Mouse (Mus musculus): ENCODE data around the gene Fam129a.

Gene Fam129a

DNA sequence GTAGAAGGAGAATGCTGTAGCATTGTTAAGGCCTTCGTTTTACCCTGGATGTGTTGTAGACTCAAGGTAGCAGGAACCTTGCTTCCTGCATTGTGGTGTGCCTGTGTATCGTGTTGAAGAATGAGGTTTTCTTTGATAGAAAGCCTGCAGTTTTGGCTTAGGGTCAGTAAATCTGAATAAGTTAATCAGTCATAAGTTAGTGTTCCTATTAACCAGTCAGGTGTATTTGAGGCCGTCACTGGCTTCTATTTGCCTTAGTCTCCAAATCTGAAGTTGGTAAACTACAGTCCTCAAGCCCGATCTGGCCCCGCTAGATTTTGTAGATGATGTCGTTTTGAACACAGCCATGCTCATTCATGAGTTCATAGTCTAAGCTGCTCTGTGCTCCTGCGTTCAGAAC lies 125.8 kb downstream of the Fam129a start:
- DNase-seq (ENCODE audit: low spot score in 2 of 2): no peak

DNA sequence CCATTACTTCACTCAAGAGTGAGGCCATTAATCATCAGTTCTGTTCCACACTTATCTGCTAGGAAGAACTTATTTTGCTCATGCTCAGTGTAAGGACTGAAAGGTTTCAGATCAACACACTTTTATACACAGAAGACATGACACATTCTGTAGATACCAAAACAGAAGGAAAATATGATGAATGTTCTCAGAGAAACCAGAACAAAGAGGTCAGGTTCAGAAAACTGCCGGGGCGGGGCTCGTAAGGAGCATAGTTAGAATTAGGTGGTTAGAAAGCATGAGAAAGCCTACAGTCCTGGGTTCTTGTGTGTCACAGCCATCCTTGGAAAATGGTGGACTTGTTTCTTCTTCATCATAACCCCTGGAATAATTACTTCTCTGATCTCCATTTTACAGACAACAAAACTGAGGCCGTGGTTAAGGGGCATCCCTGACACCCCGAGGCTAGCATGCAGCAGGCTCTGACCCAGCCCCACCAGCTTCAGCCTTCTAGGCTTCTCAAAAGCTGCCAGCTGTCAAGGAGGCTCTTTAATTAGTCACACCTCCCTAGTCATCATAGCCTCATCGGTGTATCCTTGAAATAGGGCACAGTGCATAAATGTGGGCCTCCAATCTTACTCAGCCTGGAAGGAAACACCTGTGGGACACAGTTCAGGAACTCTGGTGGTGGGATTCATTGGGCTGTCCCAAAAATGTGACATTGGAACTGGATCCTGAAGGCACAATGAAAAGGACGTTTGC lies 127.1 kb downstream of the Fam129a start:
- DNase-seq (ENCODE audit: low spot score in 2 of 2): no peak

DNA sequence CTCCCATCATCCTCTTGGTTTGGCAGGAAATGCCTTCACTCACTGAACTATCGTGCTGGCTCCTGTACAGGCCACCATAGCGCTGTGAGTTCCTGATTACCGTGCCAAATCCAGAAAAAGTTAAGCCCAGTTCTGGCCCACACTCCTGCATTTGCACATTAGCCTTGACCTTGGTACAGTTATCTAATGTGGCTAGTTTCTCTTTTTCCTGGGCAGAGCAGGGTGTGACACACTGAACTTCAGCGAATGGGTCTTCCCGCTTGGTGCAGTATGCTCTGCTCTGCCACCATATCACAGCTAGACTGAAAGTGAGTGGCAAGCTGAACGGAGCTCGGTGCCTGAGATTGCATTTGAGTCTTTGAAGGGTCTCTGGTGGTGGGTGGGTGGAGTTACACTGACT lies 128.4 kb downstream of the Fam129a start:
- no peak for DNase-seq (ENCODE audit: low spot score in 2 of 2)

DNA sequence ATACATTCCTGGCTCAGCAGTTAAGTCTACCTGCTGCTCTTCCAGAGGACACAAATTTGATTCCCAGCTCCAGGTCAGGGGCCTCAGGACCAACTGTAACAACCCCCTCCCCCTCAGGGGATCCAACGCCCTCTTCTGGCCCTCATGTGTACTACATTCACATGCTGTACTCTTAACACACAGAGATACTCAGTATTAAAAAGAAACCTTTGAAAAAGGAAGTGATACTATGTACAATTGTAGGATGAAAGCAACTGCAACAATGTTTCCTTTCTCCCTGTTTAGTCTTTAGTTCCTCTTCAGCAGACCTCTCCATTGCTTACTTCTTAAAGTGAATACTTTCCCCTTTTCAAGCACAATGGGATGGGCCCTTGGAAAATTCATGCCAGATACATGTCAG lies 131.8 kb downstream of the Fam129a start:
- no peak for DNase-seq (ENCODE audit: low spot score in 2 of 2)

DNA sequence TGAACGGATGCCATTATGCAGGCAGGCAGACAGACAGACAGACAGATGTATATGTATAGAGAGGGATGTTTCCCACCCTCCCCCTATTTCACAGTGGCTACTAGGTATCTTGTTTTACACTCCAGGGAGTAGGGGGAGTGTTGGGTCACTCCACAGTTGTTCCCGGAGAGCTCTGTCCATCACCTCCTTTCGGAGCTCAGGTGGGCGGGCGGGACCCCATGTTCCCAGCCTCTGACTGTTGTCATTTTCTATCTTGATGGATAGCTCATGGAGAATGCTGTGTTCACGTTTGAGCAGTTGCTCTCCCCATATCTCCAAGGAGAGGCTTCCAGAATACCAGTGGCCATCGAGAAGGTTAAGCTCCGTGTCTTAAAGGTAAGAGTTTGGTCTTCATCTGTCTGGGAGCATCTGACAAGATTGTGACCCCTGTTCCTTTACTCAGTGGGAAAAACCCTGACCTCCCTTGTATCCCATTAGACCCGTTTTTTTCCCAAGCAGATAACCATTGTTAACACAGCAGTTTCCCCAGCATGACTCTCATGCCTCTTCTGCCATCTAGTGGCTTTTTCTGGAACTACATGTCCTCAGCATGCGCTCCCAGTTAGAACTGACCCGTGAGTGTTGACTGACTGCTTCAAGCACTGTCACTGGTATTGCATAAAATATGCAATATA lies 134.9 kb downstream of the Fam129a start:
- peak; percentile 66 to 79 for DNase-seq (ENCODE audit: low spot score in 2 of 2)

DNA sequence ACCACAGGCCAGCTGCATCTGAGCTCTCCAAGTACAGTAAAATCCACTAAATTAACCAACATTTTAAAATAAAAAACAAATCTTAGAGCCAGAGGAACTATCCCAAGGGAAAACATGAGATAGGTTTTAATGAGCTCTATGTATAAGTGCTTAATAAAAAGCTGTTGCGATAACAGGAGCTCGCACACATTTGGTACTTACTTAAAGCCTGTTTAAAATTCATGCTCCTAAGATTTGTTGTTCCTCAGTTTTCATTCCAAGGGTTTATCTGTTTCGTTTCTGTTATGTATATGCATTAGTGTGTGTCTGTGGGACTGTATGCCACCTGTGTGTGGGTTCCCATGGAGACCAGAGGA lies 135.4 kb downstream of the Fam129a start:
- no peak for DNase-seq (ENCODE audit: low spot score in 2 of 2)

DNA sequence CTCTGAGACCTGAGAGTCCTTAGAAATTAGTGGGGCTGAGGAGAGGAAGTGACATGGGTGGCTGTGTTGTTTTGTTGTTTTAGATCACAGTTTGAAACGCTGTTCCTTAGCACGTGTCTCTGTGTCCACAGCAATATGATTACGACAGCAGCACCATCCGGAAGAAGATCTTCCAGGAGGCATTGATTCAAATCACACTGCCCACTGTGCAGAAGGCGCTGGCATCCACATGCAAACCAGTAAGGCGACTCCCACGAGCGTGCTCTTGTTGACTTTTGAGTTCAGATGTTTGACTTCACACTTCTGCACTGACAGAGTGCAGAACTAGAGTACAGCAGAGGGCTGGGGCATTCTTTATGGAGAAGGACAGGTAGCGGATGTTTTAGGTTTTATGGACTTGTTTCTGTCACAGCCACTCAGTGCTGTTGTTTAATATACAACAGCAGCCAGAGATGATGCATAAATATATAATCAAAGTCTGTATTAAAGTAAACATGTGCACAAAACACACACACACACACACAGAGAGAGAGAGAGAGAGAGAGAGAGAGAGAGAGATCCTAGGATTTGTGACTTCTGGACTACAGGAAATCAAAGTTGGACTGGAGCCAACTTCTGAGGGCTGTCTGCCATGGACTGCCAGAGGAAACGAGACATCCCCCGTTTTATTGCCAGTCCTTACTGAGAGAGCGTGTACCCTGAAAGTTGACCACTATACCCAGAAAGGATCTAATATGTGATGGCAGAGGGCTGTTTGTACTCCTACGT lies 138.2 kb downstream of the Fam129a start:
- DNase-seq (ENCODE audit: low spot score in 2 of 2): no peak

DNA sequence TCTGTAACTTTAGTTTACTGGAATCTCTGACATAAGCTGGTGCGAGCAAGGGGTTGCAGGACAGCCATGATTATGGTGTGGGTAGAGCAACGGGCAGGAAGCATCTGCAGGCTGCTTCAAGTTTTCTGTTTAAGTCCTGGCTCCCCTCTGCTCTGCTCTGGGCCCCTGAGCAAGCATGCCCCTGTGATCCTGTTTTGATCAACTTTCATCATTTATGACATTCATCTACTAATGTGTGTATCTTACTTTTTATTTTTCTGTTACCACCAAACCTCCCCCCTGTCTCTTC lies 138.7 kb downstream of the Fam129a start:
- DNase-seq (ENCODE audit: low spot score in 2 of 2): no peak

DNA sequence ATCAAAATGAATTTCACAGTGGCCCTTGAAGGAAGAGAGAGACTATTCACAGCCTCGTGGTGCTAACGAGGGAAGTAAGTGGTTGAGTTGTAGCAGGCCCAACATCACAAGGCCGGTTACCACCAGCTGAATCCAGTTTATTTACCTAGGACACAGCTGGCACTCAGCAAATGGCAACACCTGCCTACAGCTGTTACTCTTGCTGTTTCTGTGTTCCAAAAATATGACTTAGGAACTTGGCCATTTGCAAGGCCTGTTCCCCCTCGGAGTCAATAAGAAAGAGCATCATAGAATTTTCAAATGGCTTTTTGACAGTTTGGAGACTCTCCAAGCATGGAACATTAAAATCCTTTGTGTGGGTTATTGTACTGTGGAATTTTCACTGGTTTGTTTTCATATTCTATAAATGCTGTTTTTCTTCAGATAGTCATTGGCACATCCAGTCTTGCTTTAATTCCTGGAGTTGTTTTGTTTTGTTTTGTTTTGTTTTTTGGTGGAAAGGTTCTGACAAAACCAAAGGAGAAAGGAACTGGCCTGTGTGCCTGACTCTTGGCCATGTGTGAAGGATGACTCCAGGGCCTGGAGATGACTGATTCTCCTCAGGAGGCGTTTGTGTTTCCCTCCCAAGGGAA lies 139.6 kb downstream of the Fam129a start:
- no peak for DNase-seq (ENCODE audit: low spot score in 2 of 2)

DNA sequence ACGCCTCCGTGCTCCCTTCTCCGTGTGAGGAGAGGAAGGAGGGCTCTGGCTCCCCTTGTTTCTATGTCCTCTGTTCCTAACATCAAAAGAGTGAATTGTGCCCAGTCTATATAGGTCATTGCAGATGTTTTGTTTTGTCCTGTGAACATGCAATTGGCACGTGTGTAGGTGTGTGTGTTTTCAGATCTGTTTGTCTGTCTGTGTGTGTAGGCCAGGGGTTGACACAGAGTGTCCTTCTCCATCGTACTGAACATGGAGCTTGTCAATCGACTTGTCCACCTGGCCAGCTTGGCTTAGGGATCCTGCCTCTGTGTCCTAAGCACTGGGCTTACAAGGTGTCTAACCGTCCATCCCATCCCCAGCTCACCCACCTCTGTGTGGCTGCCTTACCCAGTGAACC lies 140.1 kb downstream of the Fam129a start:
- no peak for DNase-seq (ENCODE audit: low spot score in 2 of 2)

DNA sequence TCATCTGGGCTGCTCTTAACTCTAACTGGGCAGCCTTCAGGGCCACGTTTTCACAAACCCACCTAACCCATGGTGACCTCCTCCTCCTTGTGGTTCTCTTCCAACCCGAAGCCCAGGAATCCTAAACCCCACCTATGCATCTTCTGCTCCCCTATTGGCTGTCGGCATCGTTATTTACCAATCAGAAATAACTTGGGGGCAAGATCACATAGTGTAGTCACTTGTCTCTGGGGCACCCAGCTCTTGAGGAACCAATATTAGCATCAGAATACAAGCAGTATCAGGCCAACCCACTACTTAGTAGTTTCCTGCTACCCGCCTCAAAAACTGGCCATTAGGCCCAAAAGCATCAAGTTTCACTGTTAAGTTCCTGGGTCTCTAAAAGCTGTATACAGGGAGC lies 141.7 kb downstream of the Fam129a start:
- DNase-seq (ENCODE audit: low spot score in 2 of 2): no peak

DNA sequence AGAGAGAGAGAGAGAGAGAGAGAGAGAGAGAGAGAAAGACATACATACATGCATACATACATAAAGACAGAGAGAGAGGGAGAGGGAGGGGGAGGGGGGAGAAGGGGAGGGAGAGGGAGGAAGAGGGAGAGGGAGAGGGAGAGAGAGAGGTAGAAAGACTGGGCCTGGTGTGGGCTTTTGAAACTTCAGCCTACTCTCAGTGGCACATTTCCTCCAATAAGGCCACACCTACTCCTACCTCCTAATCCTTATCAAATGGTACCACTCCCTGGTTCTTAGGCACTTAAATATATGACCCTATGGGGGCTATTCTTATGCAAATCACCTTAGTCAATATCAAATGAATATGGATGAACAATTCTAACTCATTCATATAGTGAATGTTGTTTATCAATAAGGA lies 142.6 kb downstream of the Fam129a start:
- DNase-seq (ENCODE audit: low spot score in 2 of 2): no peak

DNA sequence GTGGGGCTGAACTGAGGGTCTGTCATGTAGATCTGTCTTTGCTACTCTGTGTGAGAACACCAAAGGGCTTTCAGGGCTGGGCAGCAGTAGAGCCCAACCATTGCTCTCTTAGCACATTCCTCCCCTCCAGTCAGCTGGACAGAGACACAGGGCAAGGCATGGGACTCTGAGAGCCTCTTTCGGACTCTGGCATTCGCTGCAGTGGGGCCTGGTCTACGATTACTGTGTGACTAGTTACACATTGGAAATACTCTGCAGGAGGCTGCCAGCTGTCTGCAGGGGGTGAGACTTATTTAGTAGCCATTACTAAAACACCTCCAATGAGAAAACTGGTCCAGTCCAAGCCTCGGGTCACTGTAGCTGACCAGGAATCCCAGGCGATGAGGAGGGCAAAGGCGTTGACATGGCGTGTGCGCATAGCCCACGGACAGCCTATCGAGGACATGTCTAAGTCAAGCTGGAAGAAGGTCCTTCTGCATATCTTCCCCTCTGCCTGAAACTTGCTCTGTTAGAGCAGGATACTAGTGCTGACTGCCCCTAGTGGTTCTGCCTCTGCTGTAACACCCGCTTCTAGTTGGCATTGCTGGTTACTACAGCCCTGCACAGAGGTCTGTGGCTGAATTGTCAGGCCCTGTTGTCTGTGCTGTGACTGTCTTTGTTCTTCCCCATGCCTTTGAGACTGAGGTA lies 145.2 kb downstream of the Fam129a start:
- peak in 1 of 2 experiments; percentile 28 for DNase-seq (ENCODE audit: low spot score in 2 of 2)

DNA sequence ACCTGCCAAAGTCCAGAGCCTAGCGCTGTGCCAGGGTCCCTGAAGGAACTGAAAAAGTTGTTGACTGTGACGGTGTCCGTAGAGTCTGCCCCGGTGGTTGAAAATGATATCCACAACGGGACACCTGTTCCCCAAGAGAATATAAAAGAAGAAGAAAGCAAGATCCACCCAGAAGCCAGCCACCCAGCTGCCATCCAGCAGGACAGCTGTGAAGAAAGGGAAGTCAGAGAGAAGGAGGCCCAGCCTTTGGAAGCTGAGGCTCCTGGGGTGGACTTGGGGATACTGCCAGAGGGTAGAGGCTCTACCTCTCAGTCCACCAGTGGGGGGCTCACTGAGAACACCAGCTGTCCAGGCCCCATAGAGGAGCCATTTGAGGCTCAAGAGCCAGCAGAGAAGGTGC lies 146.6 kb downstream of the Fam129a start:
- DNase-seq (ENCODE audit: low spot score in 2 of 2): peak; percentile 55 to 63

DNA sequence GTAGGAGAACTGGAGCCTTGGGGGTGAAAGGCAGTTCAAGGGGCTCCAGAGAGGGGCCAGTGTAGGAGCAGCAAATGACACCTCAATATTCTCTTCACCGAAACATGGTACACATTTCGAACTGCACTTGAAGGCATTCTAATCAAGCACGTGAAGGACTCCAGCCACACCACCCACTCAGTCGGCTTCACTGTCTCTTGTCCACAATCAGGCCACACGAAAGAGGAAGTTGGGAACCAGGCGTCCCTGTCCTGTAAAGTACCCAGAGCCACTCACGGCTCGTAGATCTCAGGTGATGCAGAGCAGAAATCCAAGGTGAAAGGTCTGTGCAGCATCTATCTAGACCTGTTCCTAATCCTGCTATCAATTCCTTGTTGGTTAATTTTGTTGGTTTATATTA lies 147.6 kb downstream of the Fam129a start:
- peak; percentile 45 to 53 for DNase-seq (ENCODE audit: low spot score in 2 of 2)

DNA sequence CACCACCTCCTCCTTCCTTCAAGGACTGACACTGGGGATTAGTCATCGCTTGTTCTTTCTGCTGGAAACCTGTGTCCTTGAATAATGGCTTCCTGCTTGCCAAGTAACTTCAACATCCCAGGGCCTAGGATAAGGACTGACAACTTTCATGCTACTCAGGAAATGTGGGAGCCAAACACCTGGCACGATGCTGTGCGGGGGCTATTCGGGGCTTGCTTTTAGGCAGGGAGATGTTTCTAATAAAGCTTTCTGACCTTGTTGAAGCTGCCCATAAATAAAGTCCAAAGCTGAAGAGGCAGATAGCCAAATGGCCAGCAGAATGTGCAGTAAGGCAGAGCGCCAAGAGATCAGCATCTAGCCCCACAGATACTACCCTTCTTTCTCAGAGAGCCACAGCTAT lies 148.9 kb downstream of the Fam129a start:
- no peak for DNase-seq (ENCODE audit: low spot score in 2 of 2)

DNA sequence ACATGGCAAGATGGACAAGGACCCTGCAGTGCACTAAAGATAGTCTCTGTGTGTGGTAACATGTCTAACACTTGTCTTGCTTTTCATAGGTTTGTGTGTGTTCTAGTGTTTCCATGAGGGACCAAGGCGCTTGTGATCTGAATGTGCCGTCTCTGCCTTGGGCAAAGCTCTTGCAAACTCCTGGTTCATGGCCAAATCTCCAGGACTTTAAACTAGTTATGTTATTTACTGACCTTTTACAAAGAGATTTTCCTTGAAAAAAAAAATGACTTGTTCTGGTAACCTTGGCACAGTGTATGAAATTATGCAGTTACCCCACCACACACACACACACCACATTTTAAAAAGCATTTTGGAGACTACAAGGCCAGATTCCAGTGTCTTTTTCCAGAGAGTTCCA lies 149.6 kb downstream of the Fam129a start:
- no peak for DNase-seq (ENCODE audit: low spot score in 2 of 2)

DNA sequence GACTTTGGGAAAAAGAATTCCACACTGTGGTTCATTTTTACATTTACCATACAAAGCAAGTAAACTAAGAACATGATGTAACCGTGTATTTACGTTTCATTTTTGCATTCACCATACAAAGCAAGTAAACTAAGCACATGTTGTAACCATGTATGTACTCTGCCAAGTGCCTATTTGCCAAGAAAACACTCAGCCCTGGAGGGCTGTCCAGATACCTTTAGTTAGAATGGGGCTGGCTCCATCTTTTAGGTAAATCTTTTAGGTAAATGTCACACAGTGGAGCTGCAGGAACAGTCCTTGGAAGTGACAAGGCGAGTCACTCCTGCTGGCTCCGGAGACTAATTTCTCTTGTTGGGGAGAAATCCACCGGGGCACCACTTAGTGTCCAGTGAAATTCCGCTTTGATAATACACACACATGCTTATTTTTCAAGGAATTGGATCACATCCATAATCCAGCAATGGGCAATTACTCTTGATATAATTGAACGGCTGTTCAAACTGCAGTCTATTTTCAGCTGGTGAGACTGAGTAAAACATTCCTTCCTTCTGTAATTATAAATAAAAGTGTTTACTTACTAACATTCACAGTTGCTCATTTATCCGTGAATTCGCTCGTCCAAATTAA lies 150.5 kb downstream of the Fam129a start:
- no peak for DNase-seq (ENCODE audit: low spot score in 2 of 2)

DNA sequence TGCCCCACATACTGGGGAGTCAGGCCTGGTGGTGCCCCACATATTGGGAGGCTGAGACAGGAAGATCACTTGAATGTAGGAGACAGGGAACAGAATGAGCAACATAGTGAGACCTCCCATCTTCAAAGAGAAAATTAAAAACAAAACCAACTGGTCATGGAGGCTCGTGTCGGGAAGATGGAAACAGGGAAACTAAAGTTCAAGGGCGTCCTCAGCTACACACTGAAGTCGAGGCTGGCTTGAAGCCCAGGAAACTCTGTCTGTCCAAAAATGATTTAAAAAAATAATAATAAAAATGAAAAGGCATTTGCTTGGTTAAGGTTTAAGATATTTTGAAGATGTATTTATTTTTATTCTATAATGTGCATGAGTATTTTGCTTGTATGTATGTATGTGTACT lies 152.8 kb downstream of the Fam129a start:
- DNase-seq (ENCODE audit: low spot score in 2 of 2): no peak

DNA sequence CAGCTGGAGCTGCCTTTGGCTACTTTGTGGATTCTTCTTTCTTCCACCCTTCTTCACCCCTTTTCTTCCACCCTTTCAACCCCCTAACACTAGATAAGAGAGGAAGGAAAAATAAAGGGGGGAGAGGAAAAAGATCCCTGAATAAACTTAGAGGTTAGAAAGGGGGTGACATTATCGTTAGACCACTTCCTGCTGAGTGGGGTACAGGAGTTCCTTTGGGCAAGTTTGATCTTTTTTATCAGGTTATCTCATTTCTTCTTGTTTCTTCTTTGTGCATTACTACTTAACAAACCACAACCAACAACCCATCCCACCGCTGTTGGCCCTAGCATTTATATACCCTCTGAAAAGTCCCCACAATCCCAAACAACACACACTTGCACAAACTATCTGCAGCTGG lies 154.6 kb downstream of the Fam129a start:
- no peak for DNase-seq (ENCODE audit: low spot score in 2 of 2)

DNA sequence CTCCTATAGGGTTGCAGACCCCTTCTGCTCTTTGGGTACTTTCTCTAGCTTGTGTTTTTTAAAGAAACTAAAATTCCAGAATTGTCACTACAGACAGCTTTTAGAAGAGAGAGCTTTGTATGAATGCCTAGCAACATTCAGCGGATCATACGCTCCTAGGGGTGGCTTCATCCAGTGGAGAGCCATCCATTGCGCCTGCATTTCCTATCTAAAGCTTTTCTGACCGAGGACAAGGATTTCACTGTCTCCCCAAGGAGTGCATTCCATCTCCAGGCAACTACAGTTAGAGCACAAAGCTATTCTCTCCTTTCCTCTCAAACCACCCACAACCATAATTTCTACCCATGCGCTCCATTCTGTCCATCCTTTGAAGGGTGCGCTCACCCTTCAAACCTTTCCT lies 155.4 kb downstream of the Fam129a start:
- no peak for DNase-seq (ENCODE audit: low spot score in 2 of 2)

DNA sequence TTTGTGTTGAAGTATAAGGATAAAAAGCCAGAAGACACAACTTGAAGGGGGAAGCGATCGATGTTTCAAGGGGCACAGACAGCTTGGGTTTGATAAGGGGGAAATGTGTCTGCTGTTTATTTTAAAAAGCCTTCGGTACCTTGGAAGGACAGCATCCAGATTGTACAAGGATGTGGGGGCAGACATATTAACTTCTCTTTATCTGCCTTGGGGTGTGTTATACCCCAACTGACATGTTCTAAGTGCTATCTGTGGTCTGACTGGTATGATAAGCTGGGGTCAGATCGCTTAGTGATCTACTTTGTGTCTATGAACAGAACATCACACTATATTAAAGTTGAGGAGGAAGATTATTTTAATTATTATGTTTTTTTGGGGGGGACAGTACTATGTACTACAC lies 157.2 kb downstream of the Fam129a start:
- DNase-seq (ENCODE audit: low spot score in 2 of 2): no peak

All from spleen, postnatal 36 days (tissue).